8 mouse cellular contexts compared by ENCODE assay signal in the genomic region with DNA sequence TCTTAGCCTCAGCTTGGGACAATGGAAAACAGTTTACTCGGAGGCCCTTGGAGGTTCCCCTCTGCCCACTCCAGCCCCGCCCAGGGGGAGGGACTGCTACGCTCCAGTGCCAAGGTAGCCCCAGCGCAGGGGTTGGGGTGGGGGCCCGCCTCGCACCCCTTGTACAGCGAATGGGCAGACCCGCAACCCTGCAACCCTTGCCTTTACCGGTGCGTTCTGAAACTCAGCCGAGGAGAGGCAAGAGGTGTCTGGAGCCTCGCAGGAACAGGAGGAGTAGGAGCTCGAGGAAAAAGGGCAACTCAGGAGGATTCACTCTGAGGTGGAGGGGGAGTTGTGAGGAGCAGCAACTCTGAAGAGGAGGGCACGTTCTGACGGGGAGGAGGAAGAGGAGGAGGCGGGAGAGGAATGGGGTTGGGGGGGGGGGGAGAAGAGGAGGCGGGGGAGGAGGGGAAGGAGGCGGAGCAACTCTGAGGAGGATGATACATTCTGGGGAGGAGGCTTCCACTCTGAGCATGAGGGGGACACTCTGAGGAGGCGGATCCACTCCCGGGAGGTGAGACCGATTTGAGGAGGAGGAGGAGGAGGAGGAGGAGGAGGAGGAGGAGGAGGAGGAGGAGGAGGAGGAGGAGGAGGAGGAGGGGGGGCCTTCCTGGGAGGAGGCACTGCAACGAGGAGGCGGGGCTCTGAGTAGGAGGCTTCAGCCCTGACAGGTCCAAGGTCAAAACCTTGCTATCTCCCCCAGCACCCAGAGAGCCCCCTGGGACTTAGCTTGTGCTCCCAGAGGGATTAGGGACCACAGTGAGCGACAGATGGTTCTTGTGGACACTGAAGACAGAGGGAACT. TPM values are rescaled to one million over a fixed set of nuclear protein-coding genes. Genes with fewer than 3 reads are reported as not detected.
DNase-seq lines count a peak whose midpoint lies in the region; ATAC-seq and TF ChIP-seq lines count a peak whose summit lies in the region.

Gene Cyp2d22 (minus strand): TSS at position 390 of the 843 bp plus-strand sequence.

- peak; percentile 5 for DNase-seq in A20 (ENCODE audit: low read depth, low spot score)
- peak; percentile 41 for DNase-seq in T-cell, adult 2 months (ENCODE audit: low spot score)
- peak; percentile 68 for DNase-seq in embryo, embryonic 11 days
- DNase-seq in heart, adult 9 months (ENCODE audit: low spot score in 2 of 2) = peak; percentile 72 to 77
- DNase-seq in kidney, adult 8-10 months = peak; percentile 68 to 72
- DNase-seq in liver, embryonic 14.5 days (ENCODE audit: low read depth in 3 of 3, low spot score in 3 of 3) = no peak
- peak; percentile 69 for DNase-seq in neural tube, embryonic 10.5 days (ENCODE audit: extremely low spot score, low spot score)
- peak; percentile 39 for DNase-seq in thymus, postnatal 25 days

- H3K36me3 ChIP-seq in liver, embryonic 14.5 days (replicated peaks; ENCODE audit: control insufficient read depth, insufficient read depth, low read depth) = no peaks in the 10 kb centered on the region

- no peak within 1 kb of the TSS; the same call in 1 of the 2 replicates for H3K27ac ChIP-seq in liver, embryonic 14.5 days

- no peak for TF ChIP-seq CTCF in liver, embryonic 14.5 days (IDR thresholded peaks at IDR 0.05; ENCODE audit: low read depth)

- H3K4me3 ChIP-seq in liver, embryonic 14.5 days (ENCODE audit: insufficient read depth in 1 of 2, low read depth in 2 of 2, low read length in 2 of 2) = peak within 1 kb of the TSS; percentile 40 to 53

- peaks cover 0 to 11% of the 10 kb centered on the region in 2 experiments; a peak in 2 of 4 replicates for H3K4me1 ChIP-seq in liver, embryonic 14.5 days (replicated peaks; ENCODE audit: control insufficient read depth in 2 of 2, insufficient read depth in 2 of 2, low read length in 1 of 2)

- 2% methylated on average over 18 of the region's 24 CpGs for WGBS in liver, embryonic 14.5 days (ENCODE audit: insufficient replicate concordance)

- TF ChIP-seq EP300 in liver, embryonic 14.5 days (IDR thresholded peaks at IDR 0.05; ENCODE audit: low read depth) = no peak

- H3K9ac ChIP-seq in liver, embryonic 14.5 days (replicated peaks) = no peak within 1 kb of the TSS

- peak; percentile 63 for ATAC-seq in liver, embryonic 14.5 days (ENCODE audit: insufficient read depth)

- H3K4me2 ChIP-seq in liver, embryonic 14.5 days (ENCODE audit: low read depth) = peak within 1 kb of the TSS; percentile 50

- no peaks in the 10 kb centered on the region for H3K9me3 ChIP-seq in liver, embryonic 14.5 days (ENCODE audit: control insufficient read depth, low read length)

- H3K27me3 ChIP-seq in liver, embryonic 14.5 days (ENCODE audit: control insufficient read depth, insufficient read depth, low read length) = no peaks in the 10 kb centered on the region

RNA-seq across cellular contexts. Expression of gene Cyp2d22, which starts in this region (rescaled TPM):
- polyA plus RNA-seq in liver, embryonic 14.5 days (2012; rRNA removed) = 14.9 and 15.5 TPM in 2 replicates
- 8.4 and 10.0 TPM in 2 replicates for polyA plus RNA-seq in liver, embryonic 14.5 days (2014; fragmentation: Nextera tagmentation; extraction: Ambion mirVana)

Comparison
In these comparisons a context has a peak if more than half of its experiments do, and no peak if none do; other contexts are left out.
1. DNase-seq: peak in A20 (single experiment), T-cell, adult 2 months (single experiment), embryo, embryonic 11 days (single experiment), heart, adult 9 months (2 of 2), kidney, adult 8-10 months (2 of 2), neural tube, embryonic 10.5 days (single experiment) and thymus, postnatal 25 days (single experiment); none in liver, embryonic 14.5 days (0 of 3).